Mouse (Mus musculus): ENCODE measurements around the gene Polr1a. TPM values are rescaled to one million over a fixed set of nuclear protein-coding genes. Genes with fewer than 3 reads are reported as not detected.

Polr1a gene
- total and polyA plus RNA-seq, 3 experiments = 50.2 to 126 (median 73.7) TPM

DNA sequence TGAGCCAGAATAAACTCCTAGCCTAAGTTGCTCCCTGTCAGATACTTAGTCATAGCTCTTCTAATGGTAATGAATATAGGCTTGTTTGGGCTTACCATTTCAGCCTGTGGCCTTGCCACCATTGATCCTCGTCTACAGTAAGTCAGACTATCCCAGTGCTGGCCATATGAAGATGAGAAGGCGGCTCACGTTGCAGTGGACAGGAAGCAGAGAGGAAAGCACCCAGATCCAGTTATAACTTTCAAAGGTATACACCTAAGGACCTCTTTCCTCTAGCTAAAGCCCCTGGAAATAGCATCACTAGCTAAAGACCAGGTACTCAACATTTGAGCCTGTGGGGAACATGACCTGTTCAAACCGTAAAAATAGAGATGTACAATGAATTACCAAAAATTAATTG lies 77.1 kb downstream of the Polr1a start:
- Histone ChIP-seq H3K4me3 (replicated peaks in 1 of 3; ENCODE audit: low read depth in 2 of 3, low read length in 2 of 3, poor library complexity in 1 of 3) (no peak overlapping the region), H3K9ac (ENCODE audit: insufficient read depth, low read depth) (no peak overlapping the region), H3K27ac (ENCODE audit: insufficient read depth, low read depth) (no peak overlapping the region), H3K79me2 (replicated peaks; ENCODE audit: control insufficient read depth, extremely low read depth, insufficient read depth, poor library complexity, severe bottlenecking) (no peaks in the 10 kb centered on the region), H3K4me1 (ENCODE audit: control insufficient read depth in 1 of 2, insufficient read depth in 2 of 2) (peaks cover 14 to 35% of the 10 kb centered on the region in 2 experiments), H3K27me3 (replicated peaks) (no peaks in the 10 kb centered on the region), H3K36me3 (replicated peaks in 1 of 2; ENCODE audit: control insufficient read depth in 1 of 2, insufficient read depth in 1 of 2, low read length in 1 of 2) (peaks cover 2 to 18% of the 10 kb centered on the region in 2 experiments), H3K9me3 (replicated peaks; ENCODE audit: low read length) (no peaks in the 10 kb centered on the region), H3K4me2 (ENCODE audit: insufficient read depth, low read depth, poor library complexity, severe bottlenecking) (no peak overlapping the region)
- DNase-seq (ENCODE audit: extremely low read depth) = no peak
- TF ChIP-seq GABPA (IDR thresholded peaks at IDR 0.05; ENCODE audit: insufficient replicate concordance, low read depth, low read length) (no peak), USF1 (IDR thresholded peaks at IDR 0.05; ENCODE audit: low read depth, low read length) (no peak), JUND (conservative IDR thresholded peaks at IDR 0.05; ENCODE audit: low read depth, low read length) (no peak), SIN3A (IDR thresholded peaks at IDR 0.05; ENCODE audit: low read length) (no peak), E2F4 (IDR thresholded peaks at IDR 0.05; ENCODE audit: insufficient replicate concordance, low read depth, low read length) (no peak), JUN (IDR thresholded peaks at IDR 0.05; ENCODE audit: insufficient read depth, low read depth, low read length) (no peak), ETS1 (conservative IDR thresholded peaks at IDR 0.05; ENCODE audit: low read depth, low read length) (no peak), MYC (IDR thresholded peaks at IDR 0.05; ENCODE audit: low read depth, low read length) (no peak), RCOR1 (conservative IDR thresholded peaks at IDR 0.05; ENCODE audit: low read depth, low read length) (no peak), MAZ (IDR thresholded peaks at IDR 0.05; ENCODE audit: low read depth, low read length) (no peak), ZNF384 (IDR thresholded peaks at IDR 0.05; ENCODE audit: low read depth, low read length) (no peak), CHD1 (IDR thresholded peaks at IDR 0.05; ENCODE audit: low read depth, low read length) (no peak), MAX (IDR thresholded peaks at IDR 0.05; ENCODE audit: low read length) (no peak), NELFE (IDR thresholded peaks at IDR 0.05; ENCODE audit: low read depth, low read length) (no peak), UBTF (IDR thresholded peaks at IDR 0.05; ENCODE audit: low read depth, low read length) (no peak), CHD2 (IDR thresholded peaks at IDR 0.05; ENCODE audit: low read length) (no peak), NRF1 (IDR thresholded peaks at IDR 0.05; ENCODE audit: low read depth, low read length) (no peak), MAFK (IDR thresholded peaks at IDR 0.05; ENCODE audit: insufficient replicate concordance, low read length) (no peak), IRF4 (IDR thresholded peaks at IDR 0.05; ENCODE audit: low read depth, low read length) (no peak)
- dilution Hi-C loops (cut with MboI; ENCODE audit: extremely low pct_ligation_motif_present, extremely low pct_unique_long_range_greater_than_20kb, low sequenced_read_pairs) (no loop called here), in situ Hi-C loops (cut with MboI; ENCODE audit: low pct_ligation_motif_present, low pct_unique_long_range_greater_than_20kb, low sequenced_read_pairs) (no loop called here)

DNA sequence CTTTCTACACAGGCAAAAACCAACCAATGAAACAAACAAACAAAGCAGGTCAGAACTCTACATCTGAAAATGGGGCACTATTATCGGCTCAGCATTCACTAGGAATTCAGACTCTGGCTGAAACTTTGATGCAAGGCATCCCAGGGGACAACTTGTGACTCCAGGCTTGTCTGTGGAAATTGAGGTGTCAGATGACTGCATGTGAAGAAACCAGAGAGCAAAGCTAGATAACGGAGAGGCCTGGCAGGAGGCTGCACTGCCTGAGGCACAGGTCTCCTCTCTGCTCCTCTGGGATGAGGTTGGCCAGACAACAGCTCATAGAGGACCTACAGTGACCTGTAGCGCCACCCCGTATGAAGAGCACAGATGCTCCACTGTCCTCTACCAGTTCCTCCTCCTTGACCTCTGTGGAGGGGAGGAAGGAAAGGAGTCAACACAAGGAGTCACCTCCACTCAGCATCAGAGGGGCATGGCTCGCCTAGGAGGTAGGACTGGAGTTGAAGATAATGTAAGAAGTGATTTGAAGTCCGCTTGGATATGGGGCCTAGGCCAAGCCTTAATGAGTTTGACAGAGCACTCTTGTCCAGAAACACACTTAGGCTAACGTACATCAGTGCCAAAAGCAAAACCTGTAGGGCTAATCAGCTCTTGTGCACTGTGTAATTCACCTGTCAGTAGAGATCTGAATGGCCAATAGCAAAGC lies 78.8 kb downstream of the Polr1a start:
- no peak for DNase-seq (ENCODE audit: extremely low read depth)
- Histone ChIP-seq H3K27ac (ENCODE audit: insufficient read depth, low read depth) (no peak overlapping the region), H3K27me3 (replicated peaks) (no peaks in the 10 kb centered on the region), H3K4me2 (ENCODE audit: insufficient read depth, low read depth, poor library complexity, severe bottlenecking) (no peak overlapping the region), H3K4me3 (replicated peaks in 1 of 3; ENCODE audit: low read depth in 2 of 3, low read length in 2 of 3, poor library complexity in 1 of 3) (no peak overlapping the region), H3K9ac (ENCODE audit: insufficient read depth, low read depth) (no peak overlapping the region), H3K4me1 (ENCODE audit: control insufficient read depth in 1 of 2, insufficient read depth in 2 of 2) (peaks cover 4 to 26% of the 10 kb centered on the region in 2 experiments), H3K9me3 (replicated peaks; ENCODE audit: low read length) (no peaks in the 10 kb centered on the region), H3K79me2 (replicated peaks; ENCODE audit: control insufficient read depth, extremely low read depth, insufficient read depth, poor library complexity, severe bottlenecking) (no peaks in the 10 kb centered on the region), H3K36me3 (replicated peaks in 1 of 2; ENCODE audit: control insufficient read depth in 1 of 2, insufficient read depth in 1 of 2, low read length in 1 of 2) (peaks cover 0 to 3% of the 10 kb centered on the region in 2 experiments)
- in situ Hi-C loops (cut with MboI; ENCODE audit: low pct_ligation_motif_present, low pct_unique_long_range_greater_than_20kb, low sequenced_read_pairs) (no loop called here), dilution Hi-C loops (cut with MboI; ENCODE audit: extremely low pct_ligation_motif_present, extremely low pct_unique_long_range_greater_than_20kb, low sequenced_read_pairs) (no loop called here)
- TF ChIP-seq RCOR1 (conservative IDR thresholded peaks at IDR 0.05; ENCODE audit: low read depth, low read length) (no peak), HCFC1 (IDR thresholded peaks at IDR 0.05; ENCODE audit: low read depth, low read length) (no peak), CHD2 (IDR thresholded peaks at IDR 0.05; ENCODE audit: low read length) (no peak), JUND (conservative IDR thresholded peaks at IDR 0.05; ENCODE audit: low read depth, low read length) (no peak), MEF2A (IDR thresholded peaks at IDR 0.05; ENCODE audit: borderline replicate concordance, low read depth, low read length) (no peak), E2F4 (IDR thresholded peaks at IDR 0.05; ENCODE audit: insufficient replicate concordance, low read depth, low read length) (no peak), USF2 (conservative IDR thresholded peaks at IDR 0.05; ENCODE audit: low read depth, low read length) (no peak), NELFE (IDR thresholded peaks at IDR 0.05; ENCODE audit: low read depth, low read length) (no peak), NRF1 (IDR thresholded peaks at IDR 0.05; ENCODE audit: low read depth, low read length) (no peak), MXI1 (IDR thresholded peaks at IDR 0.05; ENCODE audit: low read depth, low read length) (no peak), ETS1 (conservative IDR thresholded peaks at IDR 0.05; ENCODE audit: low read depth, low read length) (no peak), ZMIZ1 (IDR thresholded peaks at IDR 0.05; ENCODE audit: low read depth, low read length) (no peak)
